Mouse (Mus musculus) large intestine, adult 2 months (tissue): ENCODE measurements around the gene Popdc3. TPM values are rescaled to one million over a fixed set of nuclear protein-coding genes. Genes with fewer than 3 reads are reported as not detected.

ENCODE experiments used
- polyA plus RNA-seq: library from polyadenylated mRNA; depleted of rRNA; stranded (reverse); fragments of >200 nt; gene quantifications from 2 replicates; pipeline ENCODE4 v1.2.3, GENCODE M21; 2012; rRNA removed

Gene Popdc3
- polyA plus RNA-seq, 1 experiment: 0.14 TPM

Other genes starting within 250 kb of the Popdc3 start
- gene Prep, start 110.9 kb upstream of the Popdc3 start, polyA plus RNA-seq: 6.8 and 8.9 TPM in 2 replicates
- gene Bves, start 157.7 kb downstream of the Popdc3 start, polyA plus RNA-seq: 1.8 and 2.7 TPM in 2 replicates